Mouse (Mus musculus) forebrain, embryonic 14.5 days (tissue): Measurements from ENCODE around the gene Cmip. TPM values are rescaled to one million over a fixed set of nuclear protein-coding genes. Genes with fewer than 3 reads are reported as not detected.
A peak's percentile ranks its signal among the peaks of the same experiment; 100 is the strongest.

Source experiments
- ATAC-seq: fragments of 200-750 bp; cut with Nextera tagmentation; 2 replicates; pipeline ENCODE4 v1.8.0; 2017; ENCODE audit warnings: mild to moderate bottlenecking, moderate library complexity
- DNase-seq: peaks from one replicate; pipeline ENCODE4 v3.0.0-alpha.2; 2015; ENCODE audit warnings: low spot score
- H3K27ac ChIP-seq: fragments of 300-500 bp; sonication (generic); 2 replicates; pipeline ENCODE4 v1.5.1; 2014; ENCODE audit warnings: low read depth, mild to moderate bottlenecking, control low read depth, low read length, moderate library complexity
- H3K27me3 ChIP-seq: fragments of 300-500 bp; sonication (generic); replicated peaks from 2 replicates; pipeline ENCODE4 v1.6.1; 2014; ENCODE audit warnings: low read length, control low read depth, mixed read lengths; ENCODE audit not compliant: control insufficient read depth, insufficient read depth
- H3K36me3 ChIP-seq: fragments of 300-500 bp; sonication (generic); 2 replicates; pipeline ENCODE4 v1.6.1; 2014; ENCODE audit warnings: low read length, control low read depth; ENCODE audit not compliant: control insufficient read depth, insufficient read depth
- H3K4me1 ChIP-seq: fragments of 300-500 bp; sonication (generic); 2 replicates; pipeline ENCODE4 v1.6.1; 2014; ENCODE audit warnings: antibody characterized with exemption, low read length, control low read depth; ENCODE audit not compliant: control insufficient read depth, insufficient read depth
- H3K4me2 ChIP-seq: fragments of 300-500 bp; sonication (generic); 2 replicates; pipeline ENCODE4 v1.6.1; 2014; ENCODE audit warnings: mild to moderate bottlenecking, control low read depth, low read length
- H3K4me3 ChIP-seq: fragments of 300-500 bp; sonication (generic); 2 replicates; pipeline ENCODE4 v1.5.1; 2014; ENCODE audit warnings: low read depth, low read length, control low read depth
- H3K9ac ChIP-seq: fragments of 300-500 bp; sonication (generic); 2 replicates; pipeline ENCODE4 v1.6.1; 2014; ENCODE audit warnings: mild to moderate bottlenecking, low read length, control low read depth, moderate library complexity
- H3K9me3 ChIP-seq: fragments of 300-500 bp; sonication (generic); replicated peaks from 2 replicates; pipeline ENCODE4 v1.6.1; 2016; ENCODE audit warnings: low read length, control low read depth, mixed read lengths; ENCODE audit not compliant: control insufficient read depth
- WGBS: fragments of 180-500 bp; shearing (Covaris S2); extraction: QIAGEN DNeasy Blood & Tissue Kit; methylation state at CpG from one replicate; pipeline ENCODE4 v1.1.7; 2014; 5-methylcytosine and 5-hydroxymethylcytosine counted together
- polyA plus RNA-seq: library from polyadenylated mRNA; unstranded; fragments of >200 nt; fragmentation: Nextera tagmentation; extraction: Ambion mirVana; gene quantifications from 2 replicates; pipeline ENCODE4 v1.2.1, GENCODE M21; 2014

The Cmip gene
- polyA plus RNA-seq, 1 experiment from 2014 or later = 57.4 TPM

DNA sequence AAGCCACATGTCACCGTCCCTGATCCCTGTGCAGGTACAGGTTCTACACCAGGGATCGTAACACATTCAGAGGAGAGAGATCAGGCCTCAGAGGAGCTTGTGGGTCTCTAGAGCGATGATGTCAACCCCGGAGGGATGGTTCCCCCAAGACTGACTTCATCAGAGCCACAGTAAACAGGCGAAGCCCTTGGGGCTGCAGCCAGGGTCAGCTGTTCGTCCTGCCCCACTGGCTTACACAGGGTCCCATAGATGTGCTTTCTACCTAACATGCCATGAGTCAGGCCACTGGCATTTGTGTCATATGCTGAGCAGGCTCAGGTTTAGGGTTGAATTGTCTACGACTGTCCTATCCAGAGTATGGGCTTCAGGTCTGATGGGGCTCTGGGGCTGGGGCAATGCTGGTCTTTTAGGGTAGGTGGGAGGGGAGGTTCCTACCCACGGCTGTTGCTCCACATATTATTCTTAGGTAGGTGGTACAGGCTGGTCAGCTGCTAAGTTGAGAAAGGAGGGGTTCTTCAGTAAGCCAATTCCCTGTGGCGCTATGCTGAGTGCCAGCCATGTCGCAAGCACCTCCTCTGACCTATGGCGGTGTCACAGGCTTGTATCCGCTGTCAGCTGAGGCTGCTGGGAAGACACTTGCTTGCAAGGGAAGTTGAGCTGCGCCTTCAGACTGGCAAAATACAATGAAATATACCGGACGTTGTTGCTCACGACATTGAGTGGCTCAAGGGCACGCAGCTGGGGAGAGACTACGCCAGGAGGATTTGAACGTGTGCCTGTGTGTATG is 107.7 kb downstream of the Cmip start:
- Histone ChIP-seq H3K36me3 (no peaks in the 10 kb centered on the region), H3K4me3 (no peak overlapping the region), H3K4me1 (0 out of 2 replicates have a peak, but pooled peaks cover 3% of the 10 kb centered on the region), H3K9ac (no peak overlapping the region), H3K27me3 (no peaks in the 10 kb centered on the region), H3K4me2 (no peak overlapping the region), H3K27ac (no peak overlapping the region), H3K9me3 (no peaks in the 10 kb centered on the region)
- ATAC-seq (no peak), DNase-seq (no peak)
- 90% methylated on average over 19 of the region's 19 CpGs for WGBS

DNA sequence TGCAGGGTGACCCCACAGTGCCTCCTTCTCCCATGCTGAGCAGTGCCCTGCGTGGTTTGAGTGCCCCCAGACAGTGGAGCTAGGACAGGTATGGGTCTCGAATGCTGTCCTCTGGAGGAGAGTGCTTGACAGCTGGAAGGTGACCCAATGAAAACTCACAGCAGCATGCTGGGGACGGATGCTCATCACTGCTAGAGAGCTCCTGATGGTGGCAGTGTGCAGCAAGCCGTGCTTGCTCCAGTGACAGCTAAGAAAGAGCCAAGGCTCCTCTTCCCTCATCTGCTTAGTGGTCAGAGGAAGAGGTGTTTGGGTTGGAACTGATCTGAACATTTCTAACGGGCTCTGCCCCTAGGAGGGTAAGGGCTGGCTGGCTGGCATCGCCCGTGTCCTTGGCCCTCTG is 109.6 kb downstream of the Cmip start:
- Histone ChIP-seq H3K36me3 (no peaks in the 10 kb centered on the region), H3K9ac (no peak overlapping the region), H3K4me2 (no peak overlapping the region), H3K9me3 (no peaks in the 10 kb centered on the region), H3K4me3 (no peak overlapping the region), H3K4me1 (peaks cover 8% of the 10 kb centered on the region), H3K27ac (0 out of 2 replicates have a peak overlapping the region, but pooled peaks have one; percentile 18), H3K27me3 (no peaks in the 10 kb centered on the region)
- ATAC-seq (no peak), DNase-seq (peak; percentile 39)
- 56% methylated on average over 7 of the region's 7 CpGs for WGBS

DNA sequence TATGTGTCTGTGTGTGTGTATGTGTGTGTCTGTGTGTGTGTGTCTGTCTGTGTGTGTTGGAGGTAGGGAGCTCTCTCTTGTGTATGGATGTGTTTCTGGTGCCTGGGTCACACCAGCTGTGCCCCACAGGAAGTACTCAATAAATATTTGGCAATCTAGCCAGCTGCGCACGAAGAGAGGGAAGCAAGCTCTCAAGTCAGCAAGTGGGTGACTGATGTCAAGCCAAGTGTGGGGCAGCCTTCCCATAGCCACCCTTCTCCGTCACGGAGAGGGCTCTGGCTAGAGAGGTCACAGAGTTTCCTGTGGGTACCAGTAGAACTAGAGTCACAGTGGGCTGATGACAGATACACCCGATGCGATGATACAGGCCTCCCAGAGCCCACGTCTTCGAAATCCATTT is 110.6 kb downstream of the Cmip start:
- no peak overlapping the region for H3K9ac ChIP-seq
- H3K36me3 ChIP-seq = no peaks in the 10 kb centered on the region
- no peak overlapping the region for H3K27ac ChIP-seq
- H3K27me3 ChIP-seq = no peaks in the 10 kb centered on the region
- no peak for DNase-seq
- no peak overlapping the region for H3K4me3 ChIP-seq
- no peaks in the 10 kb centered on the region for H3K9me3 ChIP-seq
- WGBS = 92% methylated on average over 8 of the region's 8 CpGs
- no peak overlapping the region for H3K4me2 ChIP-seq
- no peak for ATAC-seq
- H3K4me1 ChIP-seq = peaks cover 18% of the 10 kb centered on the region

DNA sequence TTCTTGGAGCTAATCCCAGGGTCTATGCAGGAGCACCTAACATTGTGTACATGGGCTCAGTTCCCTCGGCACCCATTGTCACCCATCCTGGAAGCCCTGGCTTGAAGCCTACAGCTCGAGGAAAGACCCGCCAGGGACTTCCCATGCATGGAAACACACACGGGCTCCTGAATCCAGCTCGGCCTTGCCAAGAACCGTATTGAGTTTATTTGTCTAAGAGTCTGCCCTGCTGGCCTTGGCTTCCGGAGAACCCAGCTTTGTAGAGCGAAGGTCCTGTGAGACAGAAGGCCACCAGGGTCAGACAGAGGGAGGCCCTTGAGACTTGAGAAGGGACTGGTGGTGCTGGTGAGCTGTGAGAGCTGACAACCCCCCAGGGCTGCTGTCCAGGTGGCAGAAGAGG is 111.9 kb downstream of the Cmip start:
- no peak overlapping the region for H3K4me2 ChIP-seq
- H3K27ac ChIP-seq = no peak overlapping the region
- peaks cover 22% of the 10 kb centered on the region for H3K4me1 ChIP-seq
- no peak overlapping the region for H3K4me3 ChIP-seq
- H3K36me3 ChIP-seq = no peaks in the 10 kb centered on the region
- ATAC-seq (no peak), DNase-seq (peak; percentile 23)
- 75% methylated on average over 8 of the region's 8 CpGs for WGBS
- H3K9ac ChIP-seq = no peak overlapping the region
- no peaks in the 10 kb centered on the region for H3K9me3 ChIP-seq
- H3K27me3 ChIP-seq = no peaks in the 10 kb centered on the region

DNA sequence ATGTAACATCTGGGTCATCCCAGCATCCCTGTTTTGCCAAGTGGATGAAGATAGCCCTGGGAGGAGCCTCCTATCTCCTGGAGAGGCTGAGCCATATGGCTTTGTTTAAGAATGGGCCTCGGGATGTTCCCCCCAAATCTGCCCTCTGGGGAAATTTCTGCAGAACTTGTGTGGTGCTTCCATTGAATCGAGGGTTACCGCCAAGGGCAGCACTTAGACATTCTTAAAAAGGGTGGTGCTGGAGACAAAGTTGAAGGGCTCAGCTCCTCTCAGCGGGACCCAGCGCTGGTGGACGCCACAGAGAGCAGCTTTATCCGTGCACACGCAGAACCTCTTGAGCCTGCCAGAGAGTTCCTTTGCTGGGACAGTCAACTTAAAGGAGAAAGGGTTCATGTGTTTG is 113.1 kb downstream of the Cmip start:
- ATAC-seq (no peak), DNase-seq (no peak)
- Histone ChIP-seq H3K4me3 (no peak overlapping the region), H3K4me1 (peaks cover 22% of the 10 kb centered on the region), H3K9ac (no peak overlapping the region), H3K27ac (no peak overlapping the region), H3K4me2 (no peak overlapping the region), H3K36me3 (no peaks in the 10 kb centered on the region), H3K27me3 (no peaks in the 10 kb centered on the region), H3K9me3 (no peaks in the 10 kb centered on the region)
- 78% methylated on average over 8 of the region's 8 CpGs for WGBS

DNA sequence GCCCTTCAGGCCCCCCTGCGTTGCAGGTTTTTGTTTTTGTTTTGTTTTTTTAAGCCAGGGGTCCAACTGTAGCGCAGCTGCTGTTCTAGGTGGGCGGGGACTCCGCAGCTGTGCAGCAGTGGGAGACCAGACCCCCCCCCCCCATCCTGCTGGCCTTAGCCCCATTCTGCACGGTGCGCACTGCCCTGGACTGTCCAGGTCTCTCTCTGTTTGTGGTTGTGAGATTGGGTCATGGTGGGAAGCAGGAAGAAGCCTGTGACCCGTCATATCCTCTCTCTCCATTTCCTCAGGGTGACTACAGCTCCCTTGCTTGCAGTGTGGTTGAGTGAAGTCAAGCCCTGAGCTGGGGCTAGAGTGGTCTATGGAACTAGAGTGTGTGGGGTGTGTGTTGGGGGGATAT is 114.3 kb downstream of the Cmip start:
- Histone ChIP-seq H3K4me3 (no peak overlapping the region), H3K9me3 (no peaks in the 10 kb centered on the region), H3K4me2 (no peak overlapping the region), H3K27ac (no peak overlapping the region), H3K4me1 (peaks cover 22% of the 10 kb centered on the region), H3K36me3 (no peaks in the 10 kb centered on the region), H3K9ac (no peak overlapping the region), H3K27me3 (no peaks in the 10 kb centered on the region)
- ATAC-seq (no peak), DNase-seq (no peak)
- WGBS = 77% methylated on average over 7 of the region's 7 CpGs

DNA sequence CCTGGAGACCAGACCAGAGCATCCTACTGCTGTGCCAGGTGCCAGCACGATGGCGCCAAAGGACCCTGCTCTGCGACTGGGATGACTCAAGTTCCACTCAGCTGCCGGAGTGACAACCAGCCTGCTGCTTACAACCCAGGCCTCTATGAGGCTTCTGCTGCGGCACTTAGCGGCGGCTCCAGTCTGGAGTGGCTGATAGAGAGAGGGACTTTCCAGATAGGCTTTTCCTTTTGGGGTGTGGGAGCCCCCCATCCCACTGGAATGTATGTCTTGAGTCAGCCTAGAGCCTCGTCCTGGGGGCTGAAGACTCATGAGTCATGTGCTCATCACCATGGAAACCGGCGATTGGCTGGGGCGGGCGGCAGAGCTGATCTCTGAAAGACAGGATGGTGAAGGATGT is 115.2 kb downstream of the Cmip start:
- H3K9me3 ChIP-seq = no peaks in the 10 kb centered on the region
- 64% methylated on average over 12 of the region's 12 CpGs for WGBS
- no peaks in the 10 kb centered on the region for H3K27me3 ChIP-seq
- H3K27ac ChIP-seq = peak overlapping the region; percentile 29; the same call in 1 of the 2 replicates
- H3K4me2 ChIP-seq = no peak overlapping the region
- DNase-seq = peak; percentile 70
- no peak overlapping the region for H3K4me3 ChIP-seq
- H3K4me1 ChIP-seq = peaks cover 22% of the 10 kb centered on the region
- ATAC-seq = peak; percentile 47; the same call in 1 of the 2 replicates
- H3K36me3 ChIP-seq = no peaks in the 10 kb centered on the region
- H3K9ac ChIP-seq = no peak overlapping the region

DNA sequence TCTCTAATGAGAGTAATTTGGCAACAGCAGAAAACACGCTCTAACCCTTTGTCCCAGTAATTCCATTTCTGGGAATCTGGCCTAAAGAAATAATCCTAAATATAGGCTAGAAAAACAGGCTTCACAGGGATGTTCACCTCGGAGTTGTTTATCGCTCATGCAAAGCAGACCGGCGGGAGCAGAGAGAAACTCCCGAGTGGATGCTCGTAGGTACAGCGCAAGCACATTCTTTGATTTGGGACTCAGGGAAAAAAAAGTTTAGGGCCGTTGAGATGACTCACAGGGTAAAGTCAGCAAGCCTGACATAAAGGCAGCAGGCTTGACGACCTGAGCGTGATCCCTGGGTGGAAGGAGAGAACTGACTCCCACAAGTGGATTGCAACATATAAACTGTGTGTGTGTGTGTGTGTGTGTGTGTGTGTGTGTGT is 116.2 kb downstream of the Cmip start:
- H3K4me1 ChIP-seq = peaks cover 22% of the 10 kb centered on the region

DNA sequence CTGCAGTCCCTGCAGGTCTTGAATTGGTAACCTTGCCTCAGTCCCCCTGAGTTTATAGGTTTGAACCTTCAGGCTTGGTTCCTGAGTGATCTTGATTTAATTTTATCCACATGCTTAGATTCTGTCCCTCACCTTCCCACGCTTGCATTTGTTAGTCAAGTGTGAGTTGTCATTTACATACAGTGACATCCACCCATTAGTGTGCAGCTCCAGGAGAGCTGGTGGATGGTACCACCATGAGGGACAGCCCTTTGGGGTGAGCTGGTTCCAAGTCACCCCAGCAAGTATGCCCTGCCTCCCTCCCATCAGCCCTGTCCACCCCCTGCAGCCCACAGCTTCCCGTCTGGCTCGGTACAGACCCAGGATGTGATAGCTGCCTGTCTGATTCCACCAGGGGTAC is 117.2 kb downstream of the Cmip start:
- H3K9ac ChIP-seq = no peak overlapping the region
- H3K36me3 ChIP-seq = peaks cover 10% of the 10 kb centered on the region
- no peak overlapping the region for H3K27ac ChIP-seq
- no peaks in the 10 kb centered on the region for H3K9me3 ChIP-seq
- WGBS = 88% methylated on average over 3 of the region's 3 CpGs
- no peak for DNase-seq
- no peak for ATAC-seq
- peaks cover 22% of the 10 kb centered on the region for H3K4me1 ChIP-seq
- H3K4me3 ChIP-seq = no peak overlapping the region
- no peaks in the 10 kb centered on the region for H3K27me3 ChIP-seq
- H3K4me2 ChIP-seq = no peak overlapping the region

More for the DNA sequence above, 116.2 kb downstream of the Cmip start:
- no peaks in the 10 kb centered on the region for H3K9me3 ChIP-seq
- ATAC-seq (no peak), DNase-seq (peak; percentile 42)
- no peaks in the 10 kb centered on the region for H3K27me3 ChIP-seq
- H3K9ac ChIP-seq = no peak overlapping the region
- H3K4me3 ChIP-seq = no peak overlapping the region
- no peak overlapping the region for H3K4me2 ChIP-seq
- 61% methylated on average over 11 of the region's 11 CpGs for WGBS
- peaks cover 3% of the 10 kb centered on the region; the same call in 1 of the 2 replicates for H3K36me3 ChIP-seq
- 0 out of 2 replicates have a peak overlapping the region, but pooled peaks have one; percentile 16 for H3K27ac ChIP-seq
